Mouse (Mus musculus) neural tube, embryonic 13.5 days (tissue): ENCODE measurements at regions not wholly inside any gene's neighbourhood (a gene's known extent, or its start where the extent isn't known, plus 50 kb on each side); places are given as distances from the start of the nearest gene placed in this dataset.

Experiments used
- ATAC-seq: fragments of 200-750 bp; cut with Nextera tagmentation; 2 replicates; pipeline ENCODE4 v1.8.0; 2017; ENCODE audit warnings: low read depth, mild to moderate bottlenecking, moderate TSS enrichment, moderate library complexity
- H3K27ac ChIP-seq: fragments of 300-500 bp; sonication (generic); replicated peaks from 2 replicates; pipeline ENCODE4 v1.5.1; 2015; ENCODE audit warnings: moderate library complexity, mild to moderate bottlenecking, inconsistent platforms
- H3K27me3 ChIP-seq: fragments of 300-500 bp; sonication (generic); 2 replicates; pipeline ENCODE4 v1.6.1; 2015; ENCODE audit warnings: mild to moderate bottlenecking, inconsistent platforms
- H3K36me3 ChIP-seq: fragments of 300-500 bp; sonication (generic); 2 replicates; pipeline ENCODE4 v1.6.1; 2015; ENCODE audit warnings: mild to moderate bottlenecking, inconsistent platforms
- H3K4me1 ChIP-seq: fragments of 300-500 bp; sonication (generic); replicated peaks from 2 replicates; pipeline ENCODE4 v1.6.1; 2015; ENCODE audit warnings: inconsistent platforms
- H3K4me2 ChIP-seq: fragments of 300-500 bp; sonication (generic); 2 replicates; pipeline ENCODE4 v1.6.1; 2015; ENCODE audit warnings: inconsistent platforms, mild to moderate bottlenecking, moderate library complexity
- H3K4me3 ChIP-seq: fragments of 300-500 bp; sonication (generic); 2 replicates; pipeline ENCODE4 v1.5.1; 2015; ENCODE audit warnings: mild to moderate bottlenecking, inconsistent platforms
- H3K9ac ChIP-seq: fragments of 300-500 bp; sonication (generic); 2 replicates; pipeline ENCODE4 v1.6.1; 2015; ENCODE audit warnings: moderate library complexity, mild to moderate bottlenecking, inconsistent platforms
- H3K9me3 ChIP-seq: fragments of 300-500 bp; sonication (generic); 2 replicates; pipeline ENCODE4 v1.6.1; 2016; ENCODE audit warnings: inconsistent platforms
- WGBS: fragments of 180-500 bp; shearing (Covaris S2); methylation state at CpG from one replicate; pipeline ENCODE4 v1.1.7; 2015; 5-methylcytosine and 5-hydroxymethylcytosine counted together

- H3K36me3 ChIP-seq = no peaks in the 10 kb centered on the region
- no peaks in the 10 kb centered on the region for H3K4me1 ChIP-seq
- no peak overlapping the region for H3K4me3 ChIP-seq
- no peak overlapping the region for H3K27ac ChIP-seq
- WGBS = 49% methylated on average over 15 of the region's 15 CpGs
- ATAC-seq = no peak
- no peak overlapping the region for H3K4me2 ChIP-seq
- no peaks in the 10 kb centered on the region for H3K27me3 ChIP-seq
- no peaks in the 10 kb centered on the region for H3K9me3 ChIP-seq
- H3K9ac ChIP-seq = no peak overlapping the region
Measured at GRCm38 (mm10) chr13:52702201-52702611, 119.2 kb downstream of the Syk start.

- H3K27ac ChIP-seq = no peak overlapping the region
- WGBS = 69% methylated on average over 12 of the region's 12 CpGs
- H3K36me3 ChIP-seq = no peaks in the 10 kb centered on the region
- no peak overlapping the region for H3K4me2 ChIP-seq
- H3K4me3 ChIP-seq = no peak overlapping the region
- no peak for ATAC-seq
- no peak overlapping the region for H3K9ac ChIP-seq
- no peaks in the 10 kb centered on the region for H3K9me3 ChIP-seq
- no peaks in the 10 kb centered on the region for H3K4me1 ChIP-seq
- no peaks in the 10 kb centered on the region for H3K27me3 ChIP-seq
Measured at GRCm38 (mm10) chr13:52703401-52704164, 120.6 kb downstream of the Syk start.

GRCm38 (mm10) chr13:52704673-52705072 is 121.7 kb downstream of the Syk start:
- no peaks in the 10 kb centered on the region for H3K27me3 ChIP-seq
- no peak overlapping the region for H3K4me3 ChIP-seq
- H3K9me3 ChIP-seq = no peaks in the 10 kb centered on the region
- H3K36me3 ChIP-seq = no peaks in the 10 kb centered on the region
- no peak for ATAC-seq
- no peak overlapping the region for H3K9ac ChIP-seq
- no peak overlapping the region for H3K4me2 ChIP-seq
- no peak overlapping the region for H3K27ac ChIP-seq
- H3K4me1 ChIP-seq = no peaks in the 10 kb centered on the region
- WGBS = 58% methylated on average over 3 of the region's 3 CpGs

- Histone ChIP-seq H3K4me3 (no peak overlapping the region), H3K9ac (no peak overlapping the region), H3K4me1 (no peaks in the 10 kb centered on the region), H3K27me3 (no peaks in the 10 kb centered on the region), H3K9me3 (no peaks in the 10 kb centered on the region), H3K36me3 (no peaks in the 10 kb centered on the region), H3K4me2 (no peak overlapping the region), H3K27ac (no peak overlapping the region)
- WGBS = 61% methylated on average over 5 of the region's 5 CpGs
- no peak for ATAC-seq
Measured at GRCm38 (mm10) chr13:52709580-52709979, 126.6 kb downstream of the Syk start.

- Histone ChIP-seq H3K9ac (no peak overlapping the region), H3K4me1 (no peaks in the 10 kb centered on the region), H3K27ac (no peak overlapping the region), H3K9me3 (no peaks in the 10 kb centered on the region), H3K36me3 (no peaks in the 10 kb centered on the region), H3K4me2 (no peak overlapping the region), H3K4me3 (no peak overlapping the region), H3K27me3 (no peaks in the 10 kb centered on the region)
- ATAC-seq = peak; percentile 76
- WGBS = 31% methylated on average over 9 of the region's 9 CpGs
Measured at GRCm38 (mm10) chr13:52711713-52712369, 128.9 kb downstream of the Syk start.

- peaks cover 5% of the 10 kb centered on the region; the same call in 1 of the 2 replicates for H3K4me1 ChIP-seq
- H3K9me3 ChIP-seq = no peaks in the 10 kb centered on the region
- no peaks in the 10 kb centered on the region for H3K36me3 ChIP-seq
- 87% methylated on average over 6 of the region's 6 CpGs for WGBS
- ATAC-seq = no peak
- H3K4me3 ChIP-seq = no peak overlapping the region
- H3K9ac ChIP-seq = no peak overlapping the region
- no peaks in the 10 kb centered on the region for H3K27me3 ChIP-seq
- H3K27ac ChIP-seq = no peak overlapping the region
- H3K4me2 ChIP-seq = no peak overlapping the region
Measured at GRCm38 (mm10) chr13:52721463-52721862, 138.5 kb downstream of the Syk start.

- peaks cover 5% of the 10 kb centered on the region; the same call in 1 of the 2 replicates for H3K4me1 ChIP-seq
- no peaks in the 10 kb centered on the region for H3K9me3 ChIP-seq
- no peak overlapping the region for H3K9ac ChIP-seq
- no peak overlapping the region for H3K27ac ChIP-seq
- H3K4me3 ChIP-seq = no peak overlapping the region
- no peaks in the 10 kb centered on the region for H3K36me3 ChIP-seq
- no peak overlapping the region for H3K4me2 ChIP-seq
- H3K27me3 ChIP-seq = no peaks in the 10 kb centered on the region
- no peak for ATAC-seq
- WGBS = 86% methylated on average over 3 of the region's 3 CpGs
Measured at GRCm38 (mm10) chr13:52722718-52723117, 139.7 kb downstream of the Syk start.

GRCm38 (mm10) chr13:52726043-52726442 is 143.1 kb downstream of the Syk start:
- Histone ChIP-seq H3K36me3 (no peaks in the 10 kb centered on the region), H3K27me3 (no peaks in the 10 kb centered on the region), H3K4me3 (no peak overlapping the region), H3K4me1 (peaks cover 14% of the 10 kb centered on the region), H3K27ac (no peak overlapping the region), H3K9ac (no peak overlapping the region), H3K9me3 (no peaks in the 10 kb centered on the region), H3K4me2 (no peak overlapping the region)
- ATAC-seq = peak; percentile 63; the same call in 1 of the 2 replicates
- WGBS = 45% methylated on average over 10 of the region's 10 CpGs

GRCm38 (mm10) chr13:52726525-52726924 is 143.6 kb downstream of the Syk start:
- no peak overlapping the region for H3K27ac ChIP-seq

GRCm38 (mm10) chr13:52735453-52735933 is 152.5 kb downstream of the Syk start:
- Histone ChIP-seq H3K4me2 (no peak overlapping the region), H3K9ac (no peak overlapping the region), H3K9me3 (no peaks in the 10 kb centered on the region), H3K27me3 (no peaks in the 10 kb centered on the region), H3K4me1 (peaks cover 21% of the 10 kb centered on the region), H3K36me3 (no peaks in the 10 kb centered on the region), H3K27ac (peak overlapping the region; percentile 67; the same call in 1 of the 2 replicates), H3K4me3 (no peak overlapping the region)
- ATAC-seq = peak; percentile 72
- WGBS = 50% methylated on average over 6 of the region's 6 CpGs

More at GRCm38 (mm10) chr13:52726525-52726924, 143.6 kb downstream of the Syk start:
- Histone ChIP-seq H3K9me3 (no peaks in the 10 kb centered on the region), H3K4me3 (no peak overlapping the region), H3K9ac (no peak overlapping the region), H3K4me1 (peaks cover 14% of the 10 kb centered on the region), H3K36me3 (no peaks in the 10 kb centered on the region), H3K4me2 (no peak overlapping the region), H3K27me3 (no peaks in the 10 kb centered on the region)
- no peak for ATAC-seq
- WGBS = 66% methylated on average over 3 of the region's 3 CpGs

- H3K27ac ChIP-seq = peak overlapping the region; percentile 67
Measured at GRCm38 (mm10) chr13:52735934-52736523, 153.1 kb downstream of the Syk start.

GRCm38 (mm10) chr13:52738095-52738660 is 155.2 kb downstream of the Syk start:
- Histone ChIP-seq H3K36me3 (no peaks in the 10 kb centered on the region), H3K4me3 (no peak overlapping the region), H3K9me3 (no peaks in the 10 kb centered on the region), H3K4me2 (no peak overlapping the region), H3K27ac (no peak overlapping the region), H3K4me1 (peaks cover 18% of the 10 kb centered on the region), H3K9ac (no peak overlapping the region), H3K27me3 (no peaks in the 10 kb centered on the region)
- WGBS = 73% methylated on average over 9 of the region's 9 CpGs
- no peak for ATAC-seq

More at GRCm38 (mm10) chr13:52735934-52736523, 153.1 kb downstream of the Syk start:
- peak; percentile 86 for ATAC-seq
- Histone ChIP-seq H3K9ac (no peak overlapping the region), H3K4me1 (peaks cover 18% of the 10 kb centered on the region), H3K4me2 (no peak overlapping the region), H3K9me3 (no peaks in the 10 kb centered on the region), H3K4me3 (no peak overlapping the region), H3K36me3 (no peaks in the 10 kb centered on the region), H3K27me3 (no peaks in the 10 kb centered on the region)
- 53% methylated on average over 19 of the region's 19 CpGs for WGBS
